Mouse (Mus musculus): ENCODE data around the gene Clrn3.
"Not testable (repeated sequence)": the region's sequence is repeated elsewhere in the genome, so short reads cannot be mapped to it uniquely, and the experiment has no call there.

Gene Clrn3

DNA sequence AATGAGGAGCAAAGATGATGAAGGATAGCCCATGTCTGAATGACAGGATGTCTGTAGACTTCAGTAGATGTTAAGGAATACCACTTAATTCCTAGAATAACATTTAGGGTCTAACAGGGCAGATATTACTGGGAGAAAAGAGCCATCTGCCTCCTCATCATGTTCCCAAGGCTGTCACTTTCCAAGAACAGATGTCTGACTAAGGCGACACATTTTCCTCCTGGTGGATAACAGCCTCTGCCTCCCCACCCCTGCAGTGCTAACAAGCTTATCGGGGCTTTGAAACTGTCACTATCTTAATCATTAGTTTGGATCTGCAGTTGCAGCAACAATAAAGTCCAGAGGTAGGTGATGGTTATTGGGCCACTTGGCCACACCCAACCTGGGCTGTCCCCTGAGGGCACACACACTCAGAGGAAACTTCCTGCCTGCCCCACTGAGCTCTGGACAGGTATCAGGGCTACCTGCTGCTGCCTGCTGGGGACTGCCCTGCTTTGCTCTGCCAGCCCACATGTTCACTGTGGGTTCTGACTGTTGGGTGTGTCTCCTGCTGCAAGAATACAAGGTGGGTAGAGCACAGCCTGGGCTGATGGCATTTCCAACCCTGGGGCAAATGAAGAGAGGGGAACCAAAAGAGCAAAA, 6.2 kb upstream of the Clrn3 start:
- DNase-seq = no peak

DNA sequence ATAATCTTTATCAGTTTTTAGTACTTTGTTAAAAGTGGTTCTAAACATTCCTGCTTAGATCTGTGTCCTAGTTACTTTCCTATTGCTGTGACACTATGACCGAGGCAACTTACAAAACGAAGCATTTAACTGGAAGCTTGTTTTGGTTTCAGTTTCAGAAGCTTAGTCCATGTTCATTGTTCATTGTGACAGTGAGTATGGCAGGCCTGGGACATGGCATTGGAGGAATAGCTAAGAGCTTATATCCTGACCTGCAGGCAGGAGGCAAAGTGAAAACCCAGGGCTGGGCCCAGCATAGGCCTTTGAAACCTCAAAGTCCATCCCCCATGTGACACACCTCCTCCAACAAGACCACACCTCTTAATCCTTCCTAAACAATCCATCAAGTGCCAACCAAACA, 614 bp upstream of the Clrn3 start:
- no peak for DNase-seq

DNA sequence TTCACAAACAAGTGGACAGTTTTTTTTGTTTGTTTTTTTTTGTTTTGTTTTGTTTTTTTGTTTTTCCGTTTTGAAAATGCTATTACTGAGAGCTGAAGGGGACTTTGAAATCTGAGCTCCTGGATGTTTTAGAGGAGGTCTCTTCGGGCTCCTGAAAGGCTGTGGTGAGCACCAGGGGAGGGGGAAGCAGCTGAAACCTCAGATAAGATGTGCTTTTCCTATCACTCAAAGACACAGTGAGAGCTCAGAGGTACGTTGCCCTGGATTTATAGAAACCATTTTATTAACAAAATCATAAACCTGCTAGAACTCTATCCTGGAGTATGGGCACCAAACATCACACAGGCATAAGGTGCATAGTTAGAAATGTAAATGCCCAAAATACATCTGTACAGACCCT, 1.3 kb downstream of the Clrn3 start:
- DNase-seq = no peak

DNA sequence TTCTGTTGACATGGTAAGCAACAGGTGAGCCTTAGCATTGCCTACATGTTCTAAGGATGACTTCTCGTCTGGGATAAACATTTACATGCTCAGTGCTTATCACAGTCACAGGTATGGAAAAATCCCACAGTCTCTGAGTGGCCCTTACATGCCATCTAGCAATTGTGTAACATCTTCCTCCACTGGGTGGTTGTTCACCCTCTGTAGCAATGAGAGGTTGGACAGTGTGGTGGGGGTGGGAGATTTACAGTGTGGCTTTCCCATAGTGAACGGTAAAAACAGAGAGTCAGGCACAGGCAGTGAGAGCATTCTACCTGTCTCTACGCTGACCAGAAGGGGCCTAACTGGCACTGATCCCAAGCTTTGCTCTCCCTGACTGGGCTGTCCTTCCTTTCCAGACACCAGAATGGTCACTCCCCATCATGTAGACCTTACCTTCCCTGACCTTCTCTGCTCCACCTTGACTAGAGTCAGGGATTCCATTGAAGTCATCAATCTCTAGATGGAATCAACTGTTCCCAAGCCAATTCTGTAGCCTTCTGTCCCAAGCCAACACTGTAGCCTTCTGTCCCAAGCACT, 1.8 kb downstream of the Clrn3 start:
- DNase-seq = no peak

DNA sequence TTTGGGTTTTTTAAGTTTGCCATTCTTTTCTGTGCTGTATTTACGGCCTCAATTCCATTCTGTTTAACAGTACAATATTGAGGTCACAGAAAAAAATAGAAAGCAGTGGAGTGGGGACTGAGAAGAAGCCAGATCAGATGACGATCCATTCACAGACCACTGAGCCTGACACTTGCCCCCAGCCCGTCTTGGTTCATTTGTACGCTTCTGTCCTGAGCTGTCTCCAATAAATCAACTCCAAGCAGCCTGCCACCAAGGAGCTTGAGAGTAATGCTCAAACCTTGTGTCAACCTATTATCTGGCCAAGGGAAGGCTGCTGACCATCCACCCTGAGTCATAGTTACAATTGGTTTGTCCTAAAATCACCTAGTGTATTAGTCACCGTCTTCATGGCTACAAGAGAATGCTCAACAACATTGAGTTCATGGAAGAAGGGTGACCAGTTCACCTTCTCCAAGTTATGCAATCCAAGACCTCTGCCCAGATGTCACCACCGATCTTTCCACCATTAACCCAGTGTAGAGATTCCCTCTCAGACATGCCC, 4.0 kb downstream of the Clrn3 start:
- DNase-seq = no peak

DNA sequence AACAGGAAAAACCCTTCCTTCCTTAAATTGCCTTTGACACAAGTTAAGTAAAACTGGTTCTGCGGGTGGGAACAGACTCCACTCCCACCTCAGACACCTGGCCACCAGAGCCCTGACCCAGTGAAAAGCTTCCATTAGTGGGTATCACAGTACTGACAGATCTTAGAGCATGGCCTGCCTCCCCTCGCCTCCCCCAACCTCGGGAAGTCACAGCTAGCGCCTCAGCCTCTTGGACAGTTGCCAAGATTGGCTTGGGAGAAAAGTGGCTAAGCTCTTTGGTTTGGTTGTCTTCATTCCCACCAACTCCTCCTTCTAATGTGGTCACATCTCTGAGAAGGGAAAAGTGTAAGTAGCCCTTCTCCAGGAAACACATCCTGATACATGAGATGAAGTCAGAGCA, 4.5 kb downstream of the Clrn3 start:
- DNase-seq = no peak

DNA sequence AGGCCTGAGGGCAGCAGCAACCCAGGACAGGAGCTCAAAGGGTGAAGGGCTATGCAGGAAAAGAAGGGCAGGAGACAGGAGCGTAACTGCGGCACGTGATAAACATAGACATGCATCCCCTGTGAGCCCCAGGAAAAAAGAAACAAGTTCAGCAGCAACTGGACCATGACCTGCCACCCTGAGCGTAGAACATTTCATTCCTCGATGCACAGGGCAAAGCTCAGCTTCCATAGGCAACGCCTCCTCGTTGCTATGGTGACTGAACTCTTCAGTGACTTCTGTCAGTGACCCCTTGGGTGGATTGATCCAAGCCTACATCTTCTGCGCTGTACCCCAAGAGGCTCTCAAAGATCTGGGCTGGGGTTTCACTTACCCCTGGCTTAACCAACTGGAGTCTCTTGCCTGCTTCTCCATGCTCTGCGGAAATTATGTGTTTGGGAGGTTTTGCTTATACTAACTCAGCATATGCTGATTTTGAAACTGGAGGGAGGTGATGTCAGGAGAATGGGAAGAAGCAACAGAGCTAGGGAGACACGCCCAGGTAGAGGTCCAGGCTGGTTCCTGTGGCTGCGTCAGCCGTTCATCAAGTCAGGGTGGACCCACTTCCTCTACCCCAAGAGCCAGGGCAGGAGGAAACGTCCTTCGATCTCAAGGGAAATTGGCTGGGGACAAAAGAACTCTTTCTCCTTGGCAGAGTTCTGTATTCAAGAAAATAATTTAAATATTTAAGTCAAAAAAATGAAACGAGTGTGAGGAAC, 6.5 kb downstream of the Clrn3 start:
- no peak for DNase-seq

DNA sequence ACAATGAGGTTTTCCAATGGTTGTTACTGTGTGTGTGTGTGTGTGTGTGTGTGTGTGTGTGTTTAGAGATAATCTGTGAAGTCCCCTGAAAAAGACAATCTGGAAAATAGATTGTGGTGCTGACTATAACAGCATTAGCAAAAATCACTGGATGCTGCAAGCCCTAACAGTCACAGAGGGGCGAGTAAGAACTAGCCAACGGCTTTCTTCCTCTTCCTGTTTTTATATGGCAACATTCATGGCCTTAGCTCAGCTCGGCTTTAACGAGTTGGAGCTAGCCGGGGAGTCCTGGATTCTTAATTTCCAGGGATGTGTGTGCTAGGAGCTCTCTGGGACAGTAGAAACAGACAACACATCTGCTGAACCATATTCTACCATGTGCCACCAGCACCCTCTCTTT, 8.2 kb downstream of the Clrn3 start:
- DNase-seq = no peak

DNA sequence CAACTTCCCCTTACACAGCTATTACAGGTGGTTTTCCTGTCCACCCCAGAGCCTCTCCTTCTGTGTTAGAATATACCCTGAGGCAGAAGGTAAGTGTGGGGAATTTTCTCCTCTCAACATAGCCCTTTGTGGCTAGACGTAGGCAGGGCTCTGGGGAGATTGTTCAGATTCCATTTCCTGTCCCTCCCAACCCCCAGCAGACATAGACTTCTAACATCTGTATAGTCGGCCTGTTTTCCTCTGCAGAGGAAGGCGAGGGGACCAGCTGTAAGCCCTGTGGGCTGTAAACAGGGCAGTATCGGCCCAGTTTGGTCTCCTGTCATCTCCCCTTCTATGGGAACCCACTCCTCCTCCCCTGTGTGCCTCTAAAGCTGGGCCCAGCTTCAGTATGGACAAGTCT, 11.3 kb downstream of the Clrn3 start:
- DNase-seq = no peak

DNA sequence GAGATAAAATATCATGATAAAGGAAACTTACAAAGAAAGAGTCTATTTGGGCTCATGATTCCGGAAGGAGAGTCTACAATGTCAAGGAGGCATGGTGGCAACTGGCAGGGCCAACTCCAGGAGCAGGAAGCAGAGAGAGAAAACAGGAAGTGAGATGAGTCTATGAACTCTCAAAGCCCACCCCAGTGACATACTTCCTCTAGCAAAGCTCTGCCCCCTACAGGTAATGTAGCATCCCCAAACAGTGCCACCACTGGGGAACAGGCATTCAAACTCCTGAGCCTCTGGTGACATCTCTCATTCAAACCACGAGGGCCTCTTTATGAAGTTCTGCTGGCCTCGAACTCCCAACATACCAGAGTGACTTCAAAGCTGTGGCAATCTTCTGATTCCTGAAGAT, 16.7 kb downstream of the Clrn3 start:
- DNase-seq = no peak

DNA sequence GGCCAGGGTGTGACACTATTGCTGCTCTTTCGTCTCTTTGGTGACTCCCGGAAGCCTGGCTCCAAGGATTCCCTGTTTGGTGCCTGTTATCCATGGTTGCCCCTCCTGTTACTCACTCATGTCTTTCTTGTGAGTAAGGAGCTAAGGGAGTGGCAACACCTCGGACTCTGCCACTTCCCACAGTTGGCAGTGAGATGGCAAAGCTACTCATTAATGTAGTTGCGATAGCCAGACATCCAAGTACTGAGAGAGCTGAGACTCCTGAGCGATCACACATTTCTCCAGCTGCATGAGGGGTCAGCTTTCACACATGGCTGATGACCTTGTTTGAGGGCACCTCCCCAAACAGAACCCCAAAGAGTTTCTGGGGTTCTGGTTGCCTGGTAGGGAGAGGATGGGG, 18.0 kb downstream of the Clrn3 start:
- DNase-seq = no peak

DNA sequence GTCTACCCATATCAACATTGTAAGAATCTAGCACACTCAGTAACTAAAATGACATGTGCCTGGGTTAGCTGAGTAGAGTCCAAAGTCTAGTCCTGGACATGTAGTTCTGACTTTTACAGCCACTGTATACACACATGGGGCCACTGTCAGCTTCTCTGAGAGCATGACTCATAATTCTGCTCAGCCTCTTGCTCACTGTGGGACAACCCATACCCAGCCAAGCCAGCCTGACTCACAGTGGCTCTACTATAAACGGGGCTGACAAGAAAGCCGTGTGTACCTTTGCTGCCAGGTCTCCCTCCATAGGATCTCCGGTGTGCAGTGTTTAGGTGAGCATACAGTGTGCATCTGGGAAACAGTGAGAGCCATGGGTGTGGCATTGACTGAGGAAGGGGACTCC, 19.2 kb downstream of the Clrn3 start:
- no peak for DNase-seq

DNA sequence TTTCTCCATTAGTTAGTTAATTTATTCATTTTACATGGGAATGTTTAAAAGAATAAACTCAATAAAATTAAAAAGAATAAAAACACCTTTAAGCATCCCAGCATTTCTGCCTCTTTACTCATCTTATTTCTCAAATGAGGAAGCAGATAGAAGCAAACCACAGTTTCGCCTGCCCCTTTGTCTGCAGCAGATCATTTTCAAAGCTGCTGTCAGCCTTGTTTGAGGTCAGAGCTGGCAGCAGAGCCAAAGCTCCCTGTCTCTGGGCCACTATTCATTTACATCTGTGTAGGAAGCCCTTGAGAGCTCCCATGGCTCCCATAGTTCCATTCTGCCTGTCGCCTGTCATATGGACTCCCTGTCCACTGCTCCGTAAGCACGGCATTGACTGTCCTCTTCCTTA, 19.9 kb downstream of the Clrn3 start:
- DNase-seq = no peak

DNA sequence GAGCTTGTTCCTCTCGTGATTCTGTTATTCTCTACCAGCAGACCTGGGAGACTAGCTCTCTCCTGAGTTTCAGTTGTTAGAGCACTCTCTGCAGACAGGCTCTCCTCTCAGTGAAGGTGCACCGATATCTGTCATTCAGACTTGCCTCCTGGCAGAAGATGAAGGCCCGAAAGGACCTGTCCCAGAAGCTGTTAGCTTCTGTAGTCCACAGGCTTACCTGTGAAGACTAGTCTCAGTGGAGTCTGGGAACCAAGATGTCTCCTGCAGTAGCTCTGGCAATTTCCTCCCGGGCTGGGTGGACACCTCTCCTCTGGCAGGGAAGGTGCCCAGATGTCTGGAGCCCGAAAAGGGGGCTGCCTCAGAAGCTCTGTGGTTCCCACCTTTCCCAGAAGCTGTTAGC, 21.9 kb downstream of the Clrn3 start:
- not testable (repeated sequence) for DNase-seq

DNA sequence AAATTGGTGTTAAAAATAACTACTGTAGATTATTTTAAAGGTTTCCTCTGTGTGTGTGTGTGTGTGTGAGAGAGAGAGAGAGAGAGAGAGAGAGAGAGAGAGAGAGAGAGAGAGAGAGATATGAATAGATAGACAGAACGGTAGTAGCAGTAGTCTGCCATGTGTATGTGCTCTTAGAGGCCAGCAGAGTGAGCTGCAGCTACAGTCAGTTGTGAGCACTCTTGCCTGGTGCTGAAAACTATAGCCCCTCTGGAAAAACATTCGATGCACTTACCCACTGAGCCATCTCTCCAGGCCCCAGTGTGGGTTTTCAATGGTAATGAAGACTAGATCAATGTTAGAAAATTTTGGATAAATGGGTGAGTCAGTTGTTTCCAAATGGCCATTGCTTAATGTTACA, 29.1 kb downstream of the Clrn3 start:
- no peak for DNase-seq

DNA sequence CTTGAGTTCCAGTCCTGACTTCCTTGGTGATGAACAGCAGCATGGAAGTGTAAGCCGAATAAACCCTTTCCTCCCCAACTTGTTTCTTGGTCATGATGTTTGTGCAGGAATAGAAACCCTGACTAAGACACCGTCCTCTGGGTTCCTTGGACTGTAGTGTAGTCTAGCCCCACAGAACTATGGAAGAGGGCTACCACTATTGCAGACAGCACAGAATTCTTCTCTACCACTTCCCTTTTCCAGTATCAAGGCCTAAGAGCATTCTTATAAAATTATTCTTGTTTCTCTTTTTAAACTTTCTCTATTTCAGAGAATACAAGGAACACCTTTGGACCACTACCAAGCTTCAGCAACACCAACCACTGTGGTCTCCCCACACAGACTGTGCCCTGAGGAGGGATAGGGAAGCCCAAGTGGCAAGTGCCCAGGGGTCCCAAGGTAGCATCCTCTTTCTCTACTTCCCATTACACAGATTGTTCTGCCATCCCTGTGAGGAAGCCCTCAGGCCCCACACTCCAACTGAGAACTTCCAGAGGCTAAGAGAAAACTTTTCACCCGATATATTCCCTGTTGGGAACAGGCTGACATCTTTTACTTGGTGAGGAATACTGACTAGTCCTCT, 29.8 kb downstream of the Clrn3 start:
- DNase-seq = no peak

DNA sequence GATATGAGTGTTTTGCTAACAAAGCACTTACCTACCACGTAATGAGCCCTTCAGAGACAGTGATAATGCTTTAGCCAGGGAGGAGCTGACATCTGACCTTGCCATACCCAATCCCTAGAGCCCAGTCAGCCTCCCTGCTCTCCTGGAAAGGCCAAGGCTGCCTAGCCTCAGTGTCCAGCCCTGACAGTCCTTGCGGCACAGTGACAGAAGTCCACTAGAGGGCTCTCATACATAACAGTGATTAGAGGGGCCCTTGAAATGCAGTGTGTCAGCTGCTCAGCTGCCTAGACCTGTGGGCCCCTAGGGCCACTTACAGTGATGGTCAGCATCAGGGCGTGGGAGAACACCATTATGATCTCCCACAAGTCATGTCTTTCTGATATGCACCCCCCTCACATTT, 33.2 kb downstream of the Clrn3 start:
- no peak for DNase-seq

DNA sequence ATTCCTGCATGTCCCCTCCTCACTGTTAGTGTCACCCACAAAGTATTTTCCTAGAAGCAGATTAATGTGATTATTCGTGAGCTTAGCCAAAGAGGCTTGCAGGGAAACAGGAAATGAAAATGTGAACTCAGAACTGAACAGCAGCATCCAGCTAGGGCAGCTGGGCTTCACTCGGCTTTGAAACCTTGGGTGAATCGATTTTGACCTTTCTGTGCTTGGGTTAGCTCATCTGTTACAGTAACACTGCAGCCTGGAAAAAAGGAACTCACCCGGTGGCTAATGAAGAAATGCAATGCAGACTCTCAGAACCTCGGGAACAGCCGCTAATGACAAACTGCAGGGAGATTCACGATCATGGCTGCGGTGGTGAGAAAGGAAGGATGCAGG, 38.0 kb downstream of the Clrn3 start:
- DNase-seq = no peak

DNA sequence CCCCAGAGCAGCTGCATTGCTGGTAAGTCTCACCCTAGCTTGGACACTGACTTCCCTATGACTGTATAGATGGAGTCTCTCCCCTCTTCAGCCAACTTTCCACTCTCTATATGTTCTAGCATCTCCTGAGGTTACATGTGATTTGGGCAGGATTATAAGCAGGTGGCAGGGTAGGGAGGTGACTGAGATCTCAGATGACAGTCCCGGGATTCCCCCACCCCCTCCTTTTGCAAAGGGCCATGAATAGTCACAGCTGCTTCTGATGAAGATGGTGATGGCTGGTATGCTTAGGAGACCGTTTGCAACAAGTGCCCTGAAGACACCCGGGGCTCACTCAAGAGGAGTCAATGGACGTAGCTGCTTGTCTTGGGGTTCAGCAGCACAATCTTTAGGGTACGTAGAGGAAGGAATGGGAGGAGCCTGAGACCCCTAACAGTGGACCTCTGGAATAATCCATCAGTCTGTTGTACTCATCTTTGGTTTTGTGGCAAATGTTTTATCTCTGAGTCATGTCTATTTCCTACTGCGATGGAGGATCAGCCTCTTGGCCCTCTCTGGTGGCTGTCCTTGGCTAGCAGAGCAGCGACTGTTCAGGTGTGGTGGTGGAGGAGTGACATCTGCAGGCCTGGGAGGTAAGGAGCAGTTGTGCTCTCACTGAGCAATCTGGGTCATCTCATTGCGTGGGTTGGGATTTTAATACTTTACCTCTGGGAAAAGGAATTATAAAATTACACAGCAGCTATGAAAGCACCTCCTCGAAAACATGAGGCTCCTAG, 38.5 kb downstream of the Clrn3 start:
- no peak for DNase-seq

DNA sequence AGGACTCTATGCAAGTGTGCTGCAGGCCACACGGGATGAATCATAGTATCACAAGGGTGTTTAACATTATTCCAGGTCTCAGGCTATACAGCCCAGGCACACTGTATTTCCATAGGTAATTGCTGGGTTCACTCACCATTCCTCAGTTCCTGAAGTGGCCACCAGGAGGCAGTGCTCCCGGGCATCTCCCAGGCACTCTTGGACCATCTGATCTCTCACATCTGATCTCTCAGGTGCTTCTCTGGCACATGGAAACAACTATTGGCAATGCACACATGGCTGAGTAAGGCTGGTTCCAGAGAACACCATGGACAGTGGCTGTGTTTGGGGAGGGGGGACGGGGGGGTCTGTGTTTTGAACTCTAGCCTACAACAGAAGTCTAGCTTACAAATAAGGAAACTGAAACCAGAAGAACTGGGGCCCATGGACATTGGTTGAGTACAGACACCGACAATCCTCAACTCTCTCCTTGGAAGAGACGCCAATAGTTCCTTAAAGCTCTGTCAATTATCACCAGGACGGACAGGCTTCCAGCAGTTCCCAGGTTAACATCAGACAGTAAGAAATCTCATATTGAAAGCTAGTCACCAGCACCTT, 40.1 kb downstream of the Clrn3 start:
- DNase-seq = no peak

DNA sequence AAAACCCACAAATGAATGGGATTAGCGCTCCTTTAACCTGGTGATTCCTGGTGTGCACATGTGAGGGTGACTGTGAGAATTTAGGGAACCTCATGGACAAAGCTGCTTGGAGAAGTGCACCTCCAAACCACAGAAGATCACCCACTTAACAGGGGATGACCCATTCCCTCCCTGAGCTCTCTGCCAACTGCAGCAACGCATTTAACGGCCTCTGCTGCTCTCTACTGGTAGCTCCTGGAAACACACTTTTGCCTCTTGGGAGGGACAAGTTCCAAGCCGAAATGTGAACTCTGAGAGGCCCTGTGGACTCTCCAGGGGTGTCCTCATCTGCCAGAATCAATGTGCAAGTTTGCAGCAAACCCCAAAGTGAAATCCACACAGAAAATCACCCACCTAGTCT, 41.0 kb downstream of the Clrn3 start:
- peak; percentile 16 to 23 for DNase-seq

DNA sequence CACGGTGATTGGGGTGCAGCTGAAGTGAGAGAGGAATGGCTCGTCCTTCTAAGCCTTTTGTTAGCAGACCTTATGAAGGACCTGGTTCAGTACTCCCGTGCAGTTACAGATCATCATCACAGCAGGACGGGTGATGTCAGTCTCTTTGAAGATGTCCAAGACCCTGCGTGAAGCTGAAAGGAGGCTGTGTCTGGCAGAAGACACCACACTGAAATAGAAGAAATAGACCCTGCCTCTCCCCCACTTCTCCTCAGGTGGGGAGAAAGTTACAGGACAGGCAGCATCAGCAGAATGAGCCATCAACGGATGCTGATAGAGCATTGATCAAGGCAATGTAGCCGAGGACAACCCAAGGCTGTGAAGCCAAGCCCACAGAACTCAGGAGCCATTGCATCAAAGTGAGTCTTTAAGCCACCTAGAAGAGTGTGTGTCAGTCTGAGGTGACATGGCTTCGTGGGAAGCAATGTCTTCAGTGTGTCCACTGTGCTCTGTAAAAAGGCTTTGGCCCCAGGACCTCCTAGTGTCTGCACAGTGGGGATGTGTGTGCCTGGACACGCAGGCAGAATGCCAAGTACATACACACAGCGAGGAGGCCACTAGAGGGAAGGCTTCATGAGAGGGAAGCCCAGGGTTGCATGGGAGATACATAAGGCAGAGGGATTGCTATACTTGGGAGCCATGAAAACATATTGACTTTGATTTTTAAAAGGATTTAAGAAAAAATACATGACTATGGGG, 41.6 kb downstream of the Clrn3 start:
- DNase-seq = no peak
